8 mouse cellular contexts compared by ENCODE assay signal in the genomic region with DNA sequence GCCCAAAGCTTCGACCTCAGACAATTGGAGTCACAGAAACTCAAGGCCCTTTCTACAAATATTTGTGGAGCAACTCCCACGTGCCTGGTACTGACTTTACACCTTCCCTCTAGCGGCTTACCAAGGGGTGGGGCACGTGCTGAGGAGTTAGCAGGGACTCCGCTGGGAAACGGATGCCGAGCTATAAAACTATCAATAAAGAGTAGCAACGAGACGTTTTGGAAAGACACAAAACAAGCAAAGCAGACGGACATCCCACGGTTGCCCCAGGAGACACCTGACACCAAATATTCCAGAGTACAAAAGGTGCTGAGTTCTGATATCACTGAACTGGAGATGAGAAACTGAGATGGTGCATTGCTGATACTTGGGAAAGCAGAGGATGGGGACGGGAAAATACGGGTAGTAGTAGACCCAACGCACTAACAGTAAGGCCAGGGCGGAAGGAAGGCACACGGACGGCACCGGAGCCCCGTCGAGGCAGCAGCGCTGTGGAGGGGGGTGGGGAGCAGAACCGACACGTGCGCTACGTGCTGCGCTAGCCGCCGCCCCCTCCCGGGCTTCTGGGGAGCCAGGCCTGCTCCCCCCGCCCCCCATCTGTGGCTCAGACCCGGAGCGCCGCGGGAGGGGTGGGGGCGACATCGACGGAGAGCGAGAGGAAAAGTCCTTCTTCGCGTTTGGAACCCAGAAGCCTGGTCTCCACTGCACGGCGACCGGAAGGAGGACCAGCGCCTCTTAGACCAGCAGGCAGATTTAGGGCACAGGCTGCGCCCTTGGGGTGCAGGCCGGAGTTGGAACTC. TPM values are rescaled to one million over a fixed set of nuclear protein-coding genes. Genes with fewer than 3 reads are reported as not detected.
DNase-seq lines count a peak whose midpoint lies in the region; ATAC-seq lines count a peak whose summit lies in the region.

No protein-coding gene starts in this region.

- peaks cover 6% of the 10 kb centered on the region; the same call in 1 of the 2 replicates for H3K4me1 ChIP-seq in embryonic facial prominence, embryonic 14.5 days (ENCODE audit: control insufficient read depth, insufficient read depth, low read length)
- peaks cover 21% of the 10 kb centered on the region for H3K4me1 ChIP-seq in lung, embryonic 16.5 days (replicated peaks; ENCODE audit: control insufficient read depth, insufficient read depth, low read length)
- peaks cover 20% of the 10 kb centered on the region for H3K4me1 ChIP-seq in neural tube, embryonic 15.5 days

- 2% methylated on average over 32 of the region's 46 CpGs for WGBS in embryonic facial prominence, embryonic 14.5 days
- 1% methylated on average over 46 of the region's 46 CpGs for whole genome bisulfite sequencing in lung, embryonic 16.5 days
- WGBS in neural tube, embryonic 15.5 days: 2% methylated on average over 46 of the region's 46 CpGs

- H3K27me3 ChIP-seq in embryonic facial prominence, embryonic 14.5 days (replicated peaks; ENCODE audit: control insufficient read depth, insufficient read depth, low read length): no peaks in the 10 kb centered on the region
- H3K27me3 ChIP-seq in lung, embryonic 16.5 days (ENCODE audit: control insufficient read depth, insufficient read depth, low read depth, low read length): no peaks in the 10 kb centered on the region
- no peaks in the 10 kb centered on the region for H3K27me3 ChIP-seq in neural tube, embryonic 15.5 days (replicated peaks)

- peak overlapping the region; percentile 89 for H3K4me2 ChIP-seq in embryonic facial prominence, embryonic 14.5 days (ENCODE audit: low read depth, low read length)
- H3K4me2 ChIP-seq in lung, embryonic 16.5 days (ENCODE audit: low read depth, low read length): peak overlapping the region; percentile 97
- H3K4me2 ChIP-seq in neural tube, embryonic 15.5 days: peak overlapping the region; percentile 83

- peak; percentile 90 for DNase-seq in A20 (ENCODE audit: low read depth, low spot score)
- peak; percentile 35 for DNase-seq in MN1 (ENCODE audit: low spot score)
- peak; percentile 85 for DNase-seq in embryonic facial prominence, embryonic 14.5 days (ENCODE audit: low spot score)
- DNase-seq in heart, postnatal 4 days: peak; percentile 15
- DNase-seq in layer of hippocampus, adult 9-11 months: peak; percentile 62
- DNase-seq in thymus, postnatal 36 days: peak; percentile 74 to 83

- H3K4me3 ChIP-seq in embryonic facial prominence, embryonic 14.5 days (ENCODE audit: low read depth, low read length): peak overlapping the region; percentile 48
- peak overlapping the region; percentile 77 for H3K4me3 ChIP-seq in lung, embryonic 16.5 days (ENCODE audit: low read length)
- peak overlapping the region; percentile 71 for H3K4me3 ChIP-seq in neural tube, embryonic 15.5 days (replicated peaks)

- peak overlapping the region; percentile 73 for H3K9ac ChIP-seq in embryonic facial prominence, embryonic 14.5 days (ENCODE audit: low read depth, low read length)
- peak overlapping the region; percentile 85 for H3K9ac ChIP-seq in lung, embryonic 16.5 days (ENCODE audit: low read length)
- H3K9ac ChIP-seq in neural tube, embryonic 15.5 days (replicated peaks): peak overlapping the region; percentile 76

- no peaks in the 10 kb centered on the region for H3K9me3 ChIP-seq in embryonic facial prominence, embryonic 14.5 days (ENCODE audit: control insufficient read depth, low read length)
- H3K9me3 ChIP-seq in lung, embryonic 16.5 days (ENCODE audit: control insufficient read depth, low read length): no peaks in the 10 kb centered on the region
- H3K9me3 ChIP-seq in neural tube, embryonic 15.5 days (replicated peaks): no peaks in the 10 kb centered on the region

- no peaks in the 10 kb centered on the region for H3K36me3 ChIP-seq in embryonic facial prominence, embryonic 14.5 days (ENCODE audit: control insufficient read depth, insufficient read depth, low read length)
- H3K36me3 ChIP-seq in lung, embryonic 16.5 days (ENCODE audit: control insufficient read depth, insufficient read depth, low read length): no peaks in the 10 kb centered on the region
- no peaks in the 10 kb centered on the region for H3K36me3 ChIP-seq in neural tube, embryonic 15.5 days

- ATAC-seq in embryonic facial prominence, embryonic 14.5 days (ENCODE audit: low read depth): peak; percentile 45
- peak; percentile 37 for ATAC-seq in lung, embryonic 16.5 days (ENCODE audit: low read depth)
- peak; percentile 43 for ATAC-seq in neural tube, embryonic 15.5 days (ENCODE audit: low FRiP score)

- peak overlapping the region; percentile 87 for H3K27ac ChIP-seq in embryonic facial prominence, embryonic 14.5 days (replicated peaks; ENCODE audit: low read depth, low read length)
- H3K27ac ChIP-seq in lung, embryonic 16.5 days (ENCODE audit: low read length): peak overlapping the region; percentile 95
- H3K27ac ChIP-seq in neural tube, embryonic 15.5 days (replicated peaks): peak overlapping the region; percentile 94

RNA-seq across cellular contexts. Expression of a gene that starts 3.9 kb away (rescaled TPM):
- 63.0 and 68.5 TPM in 2 replicates for polyA plus RNA-seq in embryonic facial prominence, embryonic 14.5 days (2014; fragmentation: Nextera tagmentation; extraction: Ambion mirVana)
- total RNA-seq in heart, postnatal 4 days (2021): 10 to 100 TPM; 27.8 to 28.6 TPM
- polyA plus RNA-seq in lung, embryonic 16.5 days (2015; fragmentation: Nextera tagmentation; extraction: Ambion mirVana): 43.4 and 46.4 TPM in 2 replicates
- polyA plus RNA-seq in neural tube, embryonic 15.5 days (2015; fragmentation: Nextera tagmentation; extraction: Ambion mirVana): 59.0 and 59.5 TPM in 2 replicates

RNA-seq across cellular contexts. Expression of a gene that starts 6.6 kb away (rescaled TPM):
- polyA plus RNA-seq in embryonic facial prominence, embryonic 14.5 days (2014; fragmentation: Nextera tagmentation; extraction: Ambion mirVana): not detected in 2 replicates
- total RNA-seq in heart, postnatal 4 days (2021): not detected
- not detected in 2 replicates for polyA plus RNA-seq in lung, embryonic 16.5 days (2015; fragmentation: Nextera tagmentation; extraction: Ambion mirVana)
- not detected in 2 replicates for polyA plus RNA-seq in neural tube, embryonic 15.5 days (2015; fragmentation: Nextera tagmentation; extraction: Ambion mirVana)

Comparison
In these comparisons a context has a peak if more than half of its experiments do, and no peak if none do; other contexts are left out.
1. Peak in every context shown above with its lines: DNase-seq, ATAC-seq, H3K4me3 ChIP-seq and H3K27ac ChIP-seq.
2. DNase-seq: peak in every context shown above with its lines; median percentile 90 in A20; 85 in embryonic facial prominence, embryonic 14.5 days; 78 in thymus, postnatal 36 days; 62 in layer of hippocampus, adult 9-11 months; 35 in MN1; 15 in heart, postnatal 4 days.